Mouse (Mus musculus) layer of hippocampus, postnatal 25 days (tissue): ENCODE results near the gene BC030870. TPM values are rescaled to one million over a fixed set of nuclear protein-coding genes. Genes with fewer than 3 reads are reported as not detected.
A peak's percentile ranks its signal among the peaks of the same experiment; 100 is the strongest.

Source experiments
- DNase-seq, 2 experiments: peaks; one replicate each; pipeline ENCODE4 v3.0.0; 2022; ENCODE audit warnings: mixed read lengths in 2 of 2, low spot score in 1 of 2; ENCODE audit errors: extremely low spot score in 1 of 2
- total RNA-seq, 2 experiments: library from RNA; stranded (reverse); gene quantifications; 2 replicates each; pipeline ENCODE4 v1.2.3; 2021

BC030870 gene
- not detected for total RNA-seq

GRCm38 (mm10) chr8:65129199-65129788 lies at the start of gene BC030870:
Gene BC030870 (minus strand): TSS chr8:65129563.
- no peak for DNase-seq

- no peak for DNase-seq
Observed at GRCm38 (mm10) chr8:65174746-65175476, 45.5 kb upstream of the BC030870 start.

GRCm38 (mm10) chr8:65169184-65169583 lies 39.8 kb upstream of the BC030870 start:
- DNase-seq: no peak

- DNase-seq: peak in 1 of 2 experiments; percentile 52
Observed at GRCm38 (mm10) chr8:65160676-65161075, 31.3 kb upstream of the BC030870 start.

- DNase-seq: no peak
Observed at GRCm38 (mm10) chr8:65159096-65159748, 29.9 kb upstream of the BC030870 start.

GRCm38 (mm10) chr8:65157901-65158300 lies 28.5 kb upstream of the BC030870 start:
- DNase-seq: no peak

GRCm38 (mm10) chr8:65138830-65139466 lies 9.6 kb upstream of the BC030870 start:
- no peak for DNase-seq

GRCm38 (mm10) chr8:65126454-65126853 lies 2.9 kb downstream of the BC030870 start:
- no peak for DNase-seq

GRCm38 (mm10) chr8:65126014-65126413 lies 3.3 kb downstream of the BC030870 start:
- DNase-seq: no peak

- DNase-seq: no peak
Observed at GRCm38 (mm10) chr8:65112092-65112491, 17.3 kb downstream of the BC030870 start.

GRCm38 (mm10) chr8:65110285-65110691 lies 19.1 kb downstream of the BC030870 start:
- peak; percentile 67 to 90 for DNase-seq

GRCm38 (mm10) chr8:65108936-65109335 lies 20.4 kb downstream of the BC030870 start:
- DNase-seq: no peak

- DNase-seq: no peak
Observed at GRCm38 (mm10) chr8:65107936-65108718, 21.2 kb downstream of the BC030870 start.

- no peak for DNase-seq
Observed at GRCm38 (mm10) chr8:65104041-65104440, 25.3 kb downstream of the BC030870 start.

- DNase-seq: no peak
Observed at GRCm38 (mm10) chr8:65103632-65104031, 25.7 kb downstream of the BC030870 start.

- DNase-seq: no peak
Observed at GRCm38 (mm10) chr8:65099735-65100134, 29.6 kb downstream of the BC030870 start.

- no peak for DNase-seq
Observed at GRCm38 (mm10) chr8:65097760-65098415, 31.5 kb downstream of the BC030870 start.

GRCm38 (mm10) chr8:65089781-65090180 lies 39.6 kb downstream of the BC030870 start:
- DNase-seq: no peak

- DNase-seq: no peak
Observed at GRCm38 (mm10) chr8:65088120-65088519, 41.2 kb downstream of the BC030870 start.

GRCm38 (mm10) chr8:65087711-65088110 lies 41.7 kb downstream of the BC030870 start:
- no peak for DNase-seq
